Mouse (Mus musculus): ENCODE results near the gene Tbc1d1. TPM values are rescaled to one million over a fixed set of nuclear protein-coding genes. Genes with fewer than 3 reads are reported as not detected.

Tbc1d1 gene
- polyA plus RNA-seq, 1 experiment = 0.10 TPM

DNA sequence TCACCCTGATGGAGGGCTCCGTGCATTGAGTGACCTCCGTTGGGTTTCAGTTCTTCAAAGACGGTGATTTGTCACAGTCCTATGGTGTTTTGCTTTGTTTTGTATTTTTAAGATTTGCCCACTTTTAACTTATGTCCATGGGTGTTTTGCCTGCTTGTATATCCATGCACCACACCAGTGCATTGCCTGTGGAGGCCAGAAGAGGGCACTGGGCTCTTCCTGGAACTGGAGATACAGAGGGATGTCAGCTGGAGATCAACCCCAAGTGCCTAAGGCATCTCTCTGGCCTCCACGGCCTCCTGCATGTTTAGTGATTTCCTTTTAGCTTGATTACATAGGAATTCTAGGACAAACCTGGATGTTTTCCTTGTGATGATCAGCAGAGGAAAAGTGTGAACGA lies 19.8 kb upstream of the Tbc1d1 start:
- Histone ChIP-seq H3K36me3 (ENCODE audit: control insufficient read depth) (no peaks in the 10 kb centered on the region), H3K27me3 (ENCODE audit: control insufficient read depth) (no peaks in the 10 kb centered on the region), H3K4me3 (replicated peaks) (no peak overlapping the region), H3K9me3 (ENCODE audit: control insufficient read depth, low read length) (no peaks in the 10 kb centered on the region), H3K4me1 (ENCODE audit: control insufficient read depth) (no peaks in the 10 kb centered on the region)
- TF ChIP-seq TAL1 (IDR thresholded peaks at IDR 0.05; ENCODE audit: low read length) (no peak), GATA1 (IDR thresholded peaks at IDR 0.05; ENCODE audit: low read length) (no peak)

DNA sequence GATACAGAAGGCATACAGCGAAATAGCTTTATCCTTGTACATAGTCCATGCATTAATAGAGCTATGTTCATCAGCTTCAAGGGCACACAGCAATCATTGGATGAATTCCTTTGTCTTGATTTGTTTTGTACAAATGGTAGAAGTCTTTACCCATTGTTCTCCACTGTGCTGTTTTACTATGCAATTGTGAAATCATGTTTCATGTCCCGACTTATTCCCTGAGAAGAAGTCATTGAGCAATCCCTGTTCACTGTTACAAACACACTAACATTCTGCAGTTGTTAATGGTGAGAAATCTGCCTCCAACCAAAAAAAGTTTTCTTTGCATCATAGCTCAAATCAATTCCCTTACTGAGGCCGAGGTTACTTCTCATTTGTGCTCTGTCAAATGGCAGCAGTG lies 15.9 kb upstream of the Tbc1d1 start:
- H3K4me1 ChIP-seq (ENCODE audit: control insufficient read depth) = no peaks in the 10 kb centered on the region
- H3K4me3 ChIP-seq (replicated peaks) = no peak overlapping the region

DNA sequence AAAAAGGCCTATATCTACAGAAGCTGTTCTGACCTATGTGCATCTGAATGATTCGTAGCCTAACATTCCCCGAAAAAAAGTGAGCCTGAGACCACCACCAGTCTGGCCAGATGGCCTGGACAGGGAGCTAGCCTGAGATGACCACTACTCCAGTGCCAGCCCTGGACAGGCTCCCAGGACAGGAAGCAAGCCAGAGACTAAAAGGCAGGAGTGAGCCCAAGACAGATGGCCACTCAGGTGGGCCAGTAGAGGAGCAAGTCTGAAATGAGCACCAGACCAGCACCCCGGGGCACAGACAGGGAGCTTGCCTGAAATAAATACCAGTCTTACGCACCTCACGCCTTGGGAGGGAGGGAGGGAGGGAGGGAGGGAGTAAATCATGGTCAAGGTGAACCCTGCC lies 11.8 kb upstream of the Tbc1d1 start:
- Histone ChIP-seq H3K4me3 (replicated peaks) (no peak overlapping the region), H3K9me3 (ENCODE audit: control insufficient read depth, low read length) (no peaks in the 10 kb centered on the region), H3K4me1 (ENCODE audit: control insufficient read depth) (peaks cover 12% of the 10 kb centered on the region), H3K27me3 (ENCODE audit: control insufficient read depth) (peaks cover 3% of the 10 kb centered on the region; the same call in 1 of the 2 replicates), H3K36me3 (ENCODE audit: control insufficient read depth) (no peaks in the 10 kb centered on the region)
- TF ChIP-seq TAL1 (IDR thresholded peaks at IDR 0.05; ENCODE audit: low read length) (no peak), GATA1 (IDR thresholded peaks at IDR 0.05; ENCODE audit: low read length) (no peak)

More for the DNA sequence above, 15.9 kb upstream of the Tbc1d1 start:
- H3K9me3 ChIP-seq (ENCODE audit: control insufficient read depth, low read length) = no peaks in the 10 kb centered on the region
- no peaks in the 10 kb centered on the region; the same call in 1 of the 2 replicates for H3K27me3 ChIP-seq (ENCODE audit: control insufficient read depth)
- TF ChIP-seq GATA1 (IDR thresholded peaks at IDR 0.05; ENCODE audit: low read length) (no peak), TAL1 (IDR thresholded peaks at IDR 0.05; ENCODE audit: low read length) (no peak)
- H3K36me3 ChIP-seq (ENCODE audit: control insufficient read depth) = no peaks in the 10 kb centered on the region

DNA sequence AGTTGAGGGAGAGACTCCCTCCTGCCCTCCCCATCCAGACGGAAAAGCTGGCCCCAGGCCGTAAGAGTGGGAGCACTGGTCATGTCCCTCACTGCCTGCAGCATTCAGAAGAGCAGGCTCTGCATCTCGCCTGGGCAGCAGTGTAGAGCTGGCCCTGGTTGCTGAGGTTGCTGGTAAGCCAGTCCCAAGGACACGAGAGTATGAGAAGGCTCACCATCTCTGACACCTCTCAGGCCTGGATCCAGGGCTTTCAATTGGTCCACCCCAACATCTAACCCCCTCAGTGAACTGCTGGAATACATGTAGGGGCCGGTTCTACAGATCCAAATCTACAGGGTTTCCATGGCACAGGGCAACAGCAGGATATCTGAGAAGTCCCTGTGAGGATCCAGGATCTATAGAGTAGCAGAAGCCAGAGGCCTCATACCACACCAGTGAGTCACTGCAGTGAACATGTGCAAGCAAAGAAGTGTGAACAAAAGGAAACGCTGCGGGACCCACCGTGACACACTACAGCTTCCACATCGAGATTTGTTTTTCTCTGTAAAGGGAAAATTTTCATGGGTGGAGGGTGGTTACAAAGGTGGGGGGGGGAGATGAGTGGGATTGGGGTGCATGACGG lies 9.6 kb upstream of the Tbc1d1 start:
- Histone ChIP-seq H3K9me3 (ENCODE audit: control insufficient read depth, low read length) (no peaks in the 10 kb centered on the region), H3K36me3 (ENCODE audit: control insufficient read depth) (no peaks in the 10 kb centered on the region), H3K4me1 (ENCODE audit: control insufficient read depth) (peaks cover 26% of the 10 kb centered on the region), H3K4me3 (replicated peaks) (no peak overlapping the region), H3K27me3 (ENCODE audit: control insufficient read depth) (peaks cover 3% of the 10 kb centered on the region; the same call in 1 of the 2 replicates)
- TF ChIP-seq GATA1 (IDR thresholded peaks at IDR 0.05; ENCODE audit: low read length) = no peak
- TF ChIP-seq TAL1 (IDR thresholded peaks at IDR 0.05; ENCODE audit: low read length) = no peak

DNA sequence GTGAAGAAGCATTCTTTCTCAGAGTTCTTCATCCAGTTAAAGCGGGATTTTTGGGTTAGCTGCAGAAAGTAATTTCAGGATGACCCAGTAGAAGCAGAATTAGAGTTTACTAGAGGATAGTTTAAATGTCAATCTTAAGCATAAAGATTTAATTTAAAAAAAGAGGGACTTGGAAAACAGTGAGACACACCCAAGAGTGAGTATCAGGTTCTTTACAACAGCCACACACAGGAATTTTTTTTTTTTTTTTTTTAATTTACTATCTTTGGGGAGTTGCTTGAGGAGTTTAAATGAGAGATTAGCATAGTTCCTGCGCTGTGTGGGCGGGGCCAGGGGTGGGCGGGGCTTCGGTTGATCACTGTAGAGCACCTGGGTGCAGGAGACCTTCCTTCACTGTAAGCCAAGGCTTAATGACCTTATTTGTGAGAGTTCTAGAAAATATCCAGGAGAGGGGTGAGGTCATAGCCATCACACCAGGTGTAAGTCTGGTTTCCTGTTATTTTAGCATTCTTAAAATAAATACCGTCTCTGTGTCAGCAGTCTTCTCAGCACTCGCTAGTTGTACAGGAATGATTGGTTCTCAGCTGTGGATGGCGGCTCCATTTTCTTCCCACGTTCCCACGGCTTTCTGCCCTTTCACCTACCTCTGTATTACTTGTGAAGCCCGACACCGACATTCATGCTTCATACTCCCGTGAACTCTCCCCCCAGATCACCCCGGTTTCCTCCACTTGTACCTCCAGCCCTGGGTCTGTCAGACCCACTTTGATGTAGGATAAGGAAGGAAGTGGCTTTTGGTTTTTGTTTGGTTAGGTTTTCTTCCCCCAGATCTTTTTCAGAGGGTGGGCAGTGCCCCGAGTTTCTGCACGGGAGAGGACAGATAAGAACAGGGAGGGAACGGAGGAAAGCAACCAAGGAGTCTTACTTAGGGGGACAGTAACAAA lies 6.6 kb upstream of the Tbc1d1 start:
- Histone ChIP-seq H3K4me1 (ENCODE audit: control insufficient read depth) (peaks cover 28% of the 10 kb centered on the region), H3K9me3 (ENCODE audit: control insufficient read depth, low read length) (no peaks in the 10 kb centered on the region), H3K27me3 (ENCODE audit: control insufficient read depth) (peaks cover 3% of the 10 kb centered on the region; the same call in 1 of the 2 replicates), H3K4me3 (replicated peaks) (peak overlapping the region; percentile 62), H3K36me3 (ENCODE audit: control insufficient read depth) (no peaks in the 10 kb centered on the region)
- no peak for TF ChIP-seq TAL1 (IDR thresholded peaks at IDR 0.05; ENCODE audit: low read length)
- TF ChIP-seq GATA1 (IDR thresholded peaks at IDR 0.05; ENCODE audit: low read length) = no peak

DNA sequence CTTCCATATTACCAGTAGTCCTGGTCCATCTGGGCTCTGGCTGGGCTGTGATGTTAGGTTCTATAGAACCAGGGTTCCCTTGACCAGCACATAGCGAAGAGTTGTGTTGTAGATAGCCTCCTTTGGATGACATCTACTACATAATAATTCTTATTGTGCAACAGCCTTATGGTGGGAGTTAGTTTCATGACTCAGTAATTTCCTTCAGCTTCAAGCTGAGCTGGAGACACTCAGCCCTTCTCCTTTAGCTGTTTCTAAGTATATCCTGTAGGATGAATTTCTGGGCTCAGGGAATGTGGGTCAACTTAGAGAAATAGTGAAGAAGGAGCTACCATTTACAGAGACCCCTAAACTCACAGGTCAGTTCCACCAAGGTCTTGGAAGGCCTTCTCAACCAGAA lies 2.8 kb upstream of the Tbc1d1 start:
- no peak overlapping the region for H3K4me3 ChIP-seq (replicated peaks)
- H3K9me3 ChIP-seq (ENCODE audit: control insufficient read depth, low read length) = no peaks in the 10 kb centered on the region
- H3K36me3 ChIP-seq (ENCODE audit: control insufficient read depth) = no peaks in the 10 kb centered on the region
- peaks cover 43% of the 10 kb centered on the region for H3K4me1 ChIP-seq (ENCODE audit: control insufficient read depth)
- H3K27me3 ChIP-seq (ENCODE audit: control insufficient read depth) = peaks cover 6% of the 10 kb centered on the region
- no peak for TF ChIP-seq TAL1 (IDR thresholded peaks at IDR 0.05; ENCODE audit: low read length)
- TF ChIP-seq GATA1 (IDR thresholded peaks at IDR 0.05; ENCODE audit: low read length) = no peak

DNA sequence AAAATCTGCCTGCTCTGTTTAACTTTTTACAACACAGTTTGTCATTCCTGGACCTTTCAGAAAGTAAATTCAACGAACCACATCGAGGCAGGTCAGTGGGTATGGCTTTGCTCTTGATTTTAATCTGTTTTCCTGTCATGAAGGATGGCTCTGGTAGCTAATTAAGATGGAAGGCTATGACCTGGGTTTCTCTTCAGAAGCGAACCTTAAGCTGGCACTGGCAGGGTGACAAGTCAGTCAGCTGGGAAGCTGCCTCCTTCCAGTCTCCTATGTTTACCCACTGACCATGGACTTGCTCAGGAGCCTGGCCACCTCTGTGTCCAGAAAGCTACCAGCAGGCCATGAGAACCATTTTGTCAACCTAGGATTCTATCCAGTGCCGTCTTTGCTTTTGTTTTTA lies 474 bp downstream of the Tbc1d1 start:
- peak overlapping the region; percentile 36 for H3K4me3 ChIP-seq (replicated peaks)
- no peaks in the 10 kb centered on the region for H3K9me3 ChIP-seq (ENCODE audit: control insufficient read depth, low read length)
- peaks cover 54% of the 10 kb centered on the region for H3K4me1 ChIP-seq (ENCODE audit: control insufficient read depth)
- peaks cover 38% of the 10 kb centered on the region for H3K27me3 ChIP-seq (ENCODE audit: control insufficient read depth)
- no peaks in the 10 kb centered on the region for H3K36me3 ChIP-seq (ENCODE audit: control insufficient read depth)
- TF ChIP-seq TAL1 (IDR thresholded peaks at IDR 0.05; ENCODE audit: low read length) = no peak
- TF ChIP-seq GATA1 (IDR thresholded peaks at IDR 0.05; ENCODE audit: low read length) = no peak

DNA sequence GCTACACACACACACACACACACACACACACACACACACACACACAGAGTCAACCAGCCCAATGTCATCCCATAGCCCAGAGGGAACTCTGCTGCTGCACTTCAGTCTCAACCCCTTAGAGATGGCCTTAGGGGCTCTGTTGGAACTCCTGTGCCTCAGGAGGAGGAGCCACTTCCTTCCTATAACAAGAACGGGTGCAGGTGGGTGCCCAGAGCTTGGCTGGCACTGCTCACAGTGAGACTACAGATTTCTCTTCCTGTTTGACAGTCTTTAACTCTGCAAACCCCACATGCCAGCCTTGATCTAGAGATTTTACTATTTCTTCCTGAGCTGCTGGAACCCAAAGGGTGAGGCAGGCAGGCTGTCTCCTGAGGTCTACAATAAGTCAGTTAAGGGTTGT lies 1.8 kb downstream of the Tbc1d1 start:
- Histone ChIP-seq H3K4me3 (replicated peaks) (no peak overlapping the region), H3K27me3 (ENCODE audit: control insufficient read depth) (peaks cover 39% of the 10 kb centered on the region), H3K4me1 (ENCODE audit: control insufficient read depth) (peaks cover 66% of the 10 kb centered on the region), H3K36me3 (ENCODE audit: control insufficient read depth) (no peaks in the 10 kb centered on the region), H3K9me3 (ENCODE audit: control insufficient read depth, low read length) (no peaks in the 10 kb centered on the region)
- TF ChIP-seq TAL1 (IDR thresholded peaks at IDR 0.05; ENCODE audit: low read length) (no peak), GATA1 (IDR thresholded peaks at IDR 0.05; ENCODE audit: low read length) (no peak)

DNA sequence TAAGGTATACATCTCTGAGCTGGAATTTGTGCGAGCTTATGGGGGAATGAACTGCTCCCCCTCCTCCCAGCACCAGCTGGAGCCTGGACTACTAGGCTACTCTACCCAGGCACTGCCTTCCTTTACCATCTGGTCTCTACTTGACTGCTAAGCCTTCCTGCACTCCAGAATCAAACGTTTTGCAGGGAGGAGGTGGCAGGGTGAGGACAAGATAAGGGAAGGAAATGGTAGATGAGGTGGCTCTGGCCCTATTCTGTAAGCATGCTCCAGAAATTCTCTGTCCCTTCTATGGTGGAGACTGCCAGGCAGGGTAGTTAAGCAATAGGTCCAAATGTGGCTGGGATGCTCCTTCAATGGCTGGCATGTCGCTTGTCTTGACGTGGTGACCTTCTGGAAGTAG lies 2.4 kb downstream of the Tbc1d1 start:
- no peaks in the 10 kb centered on the region for H3K36me3 ChIP-seq (ENCODE audit: control insufficient read depth)
- peaks cover 72% of the 10 kb centered on the region for H3K4me1 ChIP-seq (ENCODE audit: control insufficient read depth)
- H3K4me3 ChIP-seq (replicated peaks) = peak overlapping the region; percentile 22
- no peaks in the 10 kb centered on the region for H3K9me3 ChIP-seq (ENCODE audit: control insufficient read depth, low read length)
- TF ChIP-seq TAL1 (IDR thresholded peaks at IDR 0.05; ENCODE audit: low read length) (no peak), GATA1 (IDR thresholded peaks at IDR 0.05; ENCODE audit: low read length) (no peak)
- H3K27me3 ChIP-seq (ENCODE audit: control insufficient read depth) = peaks cover 39% of the 10 kb centered on the region
